Mouse (Mus musculus) erythroid progenitor cell, adult 5-6 weeks (primary cell): ENCODE measurements around the gene Elavl4. TPM values are rescaled to one million over a fixed set of nuclear protein-coding genes. Genes with fewer than 3 reads are reported as not detected.

Experiments used
- ATAC-seq: replicated peaks from 2 replicates; pipeline ENCODE4 v1.8.0; 2016; ENCODE audit warnings: moderate number of reproducible peaks, mild to moderate bottlenecking, moderate TSS enrichment, inconsistent platforms; ENCODE audit not compliant: poor library complexity, low FRiP score, severe bottlenecking
- total RNA-seq, 2 experiments: library from RNA; stranded (forward) in 1 of 2; stranded (reverse) in 1 of 2; fragments of 150-400 nt in 1 of 2; fragments of 186-747, 209-891 nt in 1 of 2; gene quantifications; 2 replicates each; pipeline versions ENCODE4 v1.2.3 to v1.2.4; 2015 to 2017; ENCODE audit warnings: low replicate concordance in 2 of 2

Gene Elavl4
- total RNA-seq, 2 experiments from 2014 or later, result not detected

- ATAC-seq, result no peak
These were observed 153.1 kb downstream of the Elavl4 start for GRCm38 (mm10) chr4:110198600-110198999.

GRCm38 (mm10) chr4:110177263-110177662, 174.4 kb downstream of the Elavl4 start:
- no peak for ATAC-seq

- no peak for ATAC-seq
These were observed 179.7 kb downstream of the Elavl4 start for GRCm38 (mm10) chr4:110172028-110172427.

GRCm38 (mm10) chr4:110165217-110165616, 186.5 kb downstream of the Elavl4 start:
- no peak for ATAC-seq

GRCm38 (mm10) chr4:110161600-110161999, 190.1 kb downstream of the Elavl4 start:
- ATAC-seq, result no peak

GRCm38 (mm10) chr4:110157515-110158159, 194.1 kb downstream of the Elavl4 start:
- no peak for ATAC-seq

GRCm38 (mm10) chr4:110155954-110156353, 195.8 kb downstream of the Elavl4 start:
- ATAC-seq, result no peak

Other genes with a start within 250 kb of the Elavl4 start
- not detected in 2 replicates for gene Agbl4, start 45.8 kb upstream of the Elavl4 start, total RNA-seq (2015; ENCODE audit: low replicate concordance)
- gene Agbl4, start 45.8 kb upstream of the Elavl4 start, total RNA-seq (2017; ENCODE audit: low replicate concordance), result not detected in 2 replicates